Mouse (Mus musculus) embryo, embryonic 10 days (tissue): ENCODE measurements around the gene Bglap2.
"Not testable (repeated sequence)": the region's sequence is repeated elsewhere in the genome, so short reads cannot be mapped to it uniquely, and the experiment has no call there.

ENCODE experiments used
- DNase-seq: peaks from one replicate; pipeline ENCODE4 v3.0.0-alpha.2; 2015; ENCODE audit warnings: low spot score

Gene Bglap2

DNA sequence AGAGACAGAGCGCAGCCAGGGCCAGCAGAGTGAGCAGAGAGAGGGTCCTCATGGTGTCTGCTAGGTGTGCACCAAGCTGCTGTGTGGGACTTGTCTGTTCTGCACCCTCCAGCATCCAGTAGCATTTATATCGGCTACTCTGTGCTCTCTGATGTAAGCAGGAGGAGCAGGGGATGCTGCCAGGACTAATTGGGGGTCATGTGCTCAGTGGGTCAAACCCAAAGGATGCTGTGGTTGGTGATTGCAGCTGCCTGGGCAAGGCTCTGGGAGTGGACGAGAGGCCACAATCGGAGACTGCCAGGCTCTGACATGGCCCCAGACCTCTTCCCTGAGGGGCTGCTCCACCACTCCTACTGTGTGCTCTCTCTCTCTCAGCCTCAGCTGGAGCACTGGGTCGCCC lies at the start of gene Bglap2:
Gene Bglap2 (minus strand): TSS at position 101 of the 400 bp plus-strand sequence.
- not testable (repeated sequence) for DNase-seq

DNA sequence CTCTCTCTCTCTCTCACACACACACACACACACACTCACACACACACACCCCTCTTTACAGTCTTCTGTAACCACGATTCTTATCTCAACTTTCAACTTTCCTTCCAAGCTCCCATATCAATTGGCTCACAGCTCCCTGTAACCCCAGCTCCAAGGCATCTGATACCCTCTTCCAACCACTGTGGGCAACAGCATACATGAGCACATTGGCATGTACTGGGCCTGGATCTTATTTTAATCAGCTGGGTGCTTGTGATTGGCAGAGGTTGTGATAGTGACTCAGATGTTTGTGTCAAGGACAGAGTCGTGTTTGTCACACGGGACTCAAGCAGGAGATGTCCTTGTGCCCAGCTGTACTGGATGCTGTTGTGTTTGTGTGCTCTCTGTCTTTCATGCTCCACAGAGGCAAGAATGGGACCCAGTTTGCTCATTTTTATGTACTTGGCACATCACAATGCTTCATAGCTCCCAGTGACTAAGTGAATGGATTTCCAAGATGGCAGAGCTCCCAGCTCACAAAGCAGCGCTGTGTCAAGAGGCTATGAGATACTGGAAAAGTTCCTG lies 48.9 kb upstream of the Bglap2 start:
- no peak for DNase-seq

DNA sequence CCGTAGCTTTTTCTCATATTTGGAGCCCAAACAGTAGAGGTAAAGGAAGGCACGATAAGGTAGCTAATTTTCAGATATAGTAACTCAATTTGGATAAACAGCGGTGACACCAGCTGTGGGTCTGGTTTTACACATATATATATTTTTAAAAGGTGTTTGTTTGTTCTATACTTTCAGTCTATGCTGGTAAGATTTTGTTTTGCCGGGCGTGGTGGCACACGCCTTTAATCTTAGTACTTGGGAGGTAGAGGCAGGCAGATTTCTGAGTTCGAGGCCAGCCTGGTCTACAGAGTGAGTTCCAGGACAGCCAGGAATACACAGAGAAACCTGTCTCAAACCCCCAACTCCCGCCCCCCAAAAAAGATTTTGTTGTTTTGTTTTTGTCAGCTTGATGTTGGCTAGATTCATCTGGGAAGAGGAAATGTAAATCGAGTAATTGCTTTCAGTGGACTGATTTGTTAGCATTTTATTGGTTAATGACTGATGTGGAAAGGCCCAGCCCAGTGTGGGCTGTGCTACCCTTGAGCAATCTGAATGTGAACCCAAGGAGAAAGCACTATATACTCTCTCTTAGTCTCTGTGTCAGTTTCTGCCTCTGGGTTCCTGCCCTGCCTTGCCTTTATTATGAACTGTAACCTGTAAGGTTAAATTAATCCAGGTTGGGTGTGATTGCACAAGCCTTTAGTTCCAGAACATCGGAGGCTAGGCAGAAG lies 47.4 kb upstream of the Bglap2 start:
- no peak for DNase-seq

DNA sequence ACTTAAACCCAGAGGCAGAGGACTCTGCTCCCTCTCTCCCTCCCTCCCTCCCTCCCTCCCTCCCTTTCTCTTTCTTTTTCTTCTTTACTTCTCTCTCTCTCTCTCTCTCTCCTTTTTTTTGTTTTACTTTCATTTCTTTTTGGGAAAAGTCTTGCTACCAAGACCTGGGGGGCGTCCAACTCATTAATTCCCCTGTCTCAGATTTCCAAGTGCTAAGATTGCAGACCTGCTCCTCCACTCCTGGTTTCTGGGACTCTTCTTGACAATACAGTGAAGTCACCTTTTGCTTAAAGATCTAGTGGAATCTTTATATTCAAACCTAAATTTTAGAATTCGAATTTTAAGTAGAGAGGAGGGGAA lies 46.8 kb upstream of the Bglap2 start:
- DNase-seq, result no peak

DNA sequence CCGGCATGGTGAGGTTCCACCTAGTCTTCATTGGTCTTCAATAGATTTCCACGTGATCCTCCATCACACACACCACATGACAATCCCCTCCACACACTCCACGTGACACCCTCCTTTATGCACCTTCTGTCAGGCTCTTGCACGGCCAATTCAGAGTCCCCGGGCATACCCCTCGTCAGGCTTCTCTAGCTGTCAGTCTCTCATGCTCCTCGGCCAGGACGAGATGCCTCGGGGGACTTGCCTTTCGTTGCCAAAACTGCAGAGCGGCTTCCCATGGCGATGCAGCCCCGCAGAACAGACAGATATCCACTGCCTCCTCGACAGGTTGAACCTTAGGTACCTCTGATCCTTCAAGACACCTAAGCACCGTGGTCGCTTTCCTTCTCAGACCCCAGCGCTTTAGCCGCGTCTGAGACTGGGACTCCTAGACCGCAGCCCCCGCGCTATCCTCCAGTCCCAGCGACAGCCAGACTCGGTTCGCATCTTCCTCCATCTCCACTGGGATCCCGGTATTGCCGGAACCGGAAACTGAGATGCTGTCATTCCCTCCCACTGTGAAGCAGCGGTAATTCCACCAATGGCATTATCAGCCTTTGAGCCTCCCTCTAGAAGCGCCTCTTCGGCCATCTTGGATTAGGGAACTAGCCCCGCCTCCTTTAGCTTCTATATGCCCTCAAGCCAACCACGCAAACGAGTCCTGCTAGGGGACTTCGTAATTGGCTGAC lies 46.3 kb upstream of the Bglap2 start, which contains the start of gene Slc25a44:
Gene Slc25a44 (minus strand): TSS at position 535 of the 725 bp plus-strand sequence.
- peak; percentile 99 for DNase-seq

DNA sequence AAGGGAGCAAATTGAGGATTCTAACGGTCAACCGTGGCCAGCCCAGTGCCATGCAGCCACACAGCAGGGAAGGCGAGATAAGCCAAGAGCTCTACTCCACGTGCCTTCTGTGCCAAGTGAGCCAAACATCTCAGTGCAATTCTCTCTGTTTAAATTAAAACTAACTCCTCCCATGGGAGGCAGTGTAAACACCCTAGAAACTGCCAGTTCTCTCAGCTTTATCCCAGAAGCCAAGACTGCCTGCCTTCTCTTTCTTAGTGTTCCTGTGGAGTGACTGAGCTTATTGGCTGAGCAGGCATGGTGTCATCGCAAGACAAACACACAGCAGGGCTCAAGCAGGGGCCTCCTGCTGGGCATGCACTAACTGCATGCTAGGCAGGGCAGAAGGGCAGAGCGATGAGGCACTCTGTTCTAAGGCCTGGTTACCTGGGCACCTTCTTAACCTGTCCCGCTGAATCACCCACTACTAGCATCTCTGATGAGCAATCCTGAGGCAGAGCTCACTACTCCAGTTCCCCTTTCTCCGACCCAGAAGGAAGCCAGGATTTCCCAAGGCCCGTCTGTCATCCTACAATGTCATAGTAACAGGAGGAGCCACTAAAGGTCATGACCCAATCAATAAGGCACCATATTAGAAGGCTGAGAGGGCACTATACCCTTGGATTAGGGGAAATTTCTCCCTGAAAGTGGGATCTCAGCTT lies 43.7 kb upstream of the Bglap2 start:
- DNase-seq, result peak; percentile 12

DNA sequence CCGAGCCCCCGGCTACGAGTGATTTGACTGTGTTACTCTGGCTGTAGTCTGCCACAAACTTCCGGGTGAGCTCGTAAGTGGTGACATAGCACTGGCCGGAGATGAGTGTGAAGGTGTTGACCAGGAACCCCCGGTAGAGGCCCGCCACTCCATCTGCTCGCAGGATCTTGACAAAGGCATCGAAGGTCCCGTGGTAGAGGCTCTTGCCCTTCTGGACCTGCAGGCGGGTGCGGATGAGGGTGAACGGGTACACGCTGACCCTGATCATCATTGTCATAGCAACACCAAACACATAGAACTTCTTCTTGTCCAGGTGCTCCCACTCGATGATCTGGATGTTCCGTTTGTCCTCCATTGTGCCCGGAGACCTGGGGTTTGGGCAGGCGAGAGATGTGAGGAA lies 42.3 kb upstream of the Bglap2 start:
- DNase-seq, result no peak

DNA sequence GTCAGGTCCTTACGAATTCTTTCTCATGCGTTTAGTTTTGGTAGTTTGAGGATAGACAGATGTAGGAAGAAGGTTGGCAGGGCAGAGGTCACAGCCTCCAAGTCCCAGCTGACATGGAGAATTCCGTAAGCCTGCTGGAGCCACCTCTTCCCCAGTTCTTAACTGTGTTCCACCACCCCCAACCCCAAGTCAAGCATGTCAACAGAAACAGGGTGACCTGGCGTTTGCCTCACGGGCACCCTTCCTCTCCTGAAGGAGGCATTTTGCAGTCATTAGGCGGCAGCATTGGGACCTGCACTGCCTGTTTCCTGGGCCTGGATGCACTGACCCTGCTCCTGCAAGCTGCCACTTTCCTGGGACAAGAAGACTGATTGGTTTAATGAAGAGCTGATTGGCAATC lies 39.5 kb upstream of the Bglap2 start:
- DNase-seq, result no peak

DNA sequence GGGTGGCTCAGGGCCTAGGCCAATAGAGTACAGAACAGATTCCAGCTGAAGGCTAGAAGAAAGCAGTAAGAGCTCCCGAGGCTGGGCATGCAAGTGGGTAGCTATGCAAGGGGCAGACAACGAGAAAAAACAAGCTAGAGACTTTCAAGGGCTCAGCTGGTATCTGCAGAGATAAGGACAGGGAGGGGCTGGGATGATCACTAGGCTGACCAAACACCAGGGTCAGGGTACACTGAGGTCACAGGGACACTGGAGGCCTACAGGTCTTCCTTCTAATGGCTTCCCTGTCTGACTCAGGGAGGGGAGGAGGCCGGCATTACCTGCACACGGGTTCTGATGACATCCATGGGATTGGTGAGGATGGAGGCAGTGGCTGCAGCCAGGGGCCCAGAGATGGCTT lies 37.2 kb upstream of the Bglap2 start:
- DNase-seq, result no peak

DNA sequence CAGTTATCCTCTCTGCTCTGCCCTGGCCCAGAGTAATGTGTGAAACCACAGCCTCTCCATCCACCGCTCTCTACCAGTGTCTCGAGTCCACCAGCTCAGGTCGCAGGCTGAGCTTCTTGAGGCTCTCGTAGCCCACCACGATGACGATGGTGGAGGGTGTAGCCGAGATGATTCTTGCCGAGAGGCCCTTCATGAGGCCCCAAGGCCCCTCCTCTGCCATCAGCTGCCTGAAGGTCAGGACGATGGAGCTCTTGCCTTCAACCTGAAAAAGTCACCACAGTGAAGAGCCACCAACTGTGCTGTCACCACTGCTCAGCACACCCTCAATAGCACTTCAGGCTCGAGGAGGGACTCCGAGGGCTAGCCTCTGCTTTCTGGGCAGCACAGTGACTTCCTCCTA lies 34.1 kb upstream of the Bglap2 start:
- no peak for DNase-seq

DNA sequence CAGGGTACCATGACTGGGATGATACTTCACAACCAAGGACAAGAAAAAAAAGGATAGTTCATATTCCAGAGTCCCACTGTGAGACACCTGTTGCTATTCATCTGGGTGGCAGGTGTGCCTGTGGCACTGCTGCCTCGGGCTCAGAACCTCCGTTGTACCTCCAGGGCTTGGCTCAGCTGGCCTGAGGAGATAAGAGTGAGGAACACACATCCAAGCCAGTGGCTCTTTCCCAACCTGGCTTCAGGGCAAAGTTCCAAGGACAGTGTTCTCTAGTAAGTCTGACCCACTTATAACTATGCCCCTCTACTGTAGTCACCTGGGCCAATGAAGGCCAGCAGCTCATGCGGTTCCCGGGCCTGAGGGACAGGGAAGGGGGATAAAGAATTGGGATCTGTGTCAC lies 33.2 kb upstream of the Bglap2 start:
- DNase-seq, result no peak

DNA sequence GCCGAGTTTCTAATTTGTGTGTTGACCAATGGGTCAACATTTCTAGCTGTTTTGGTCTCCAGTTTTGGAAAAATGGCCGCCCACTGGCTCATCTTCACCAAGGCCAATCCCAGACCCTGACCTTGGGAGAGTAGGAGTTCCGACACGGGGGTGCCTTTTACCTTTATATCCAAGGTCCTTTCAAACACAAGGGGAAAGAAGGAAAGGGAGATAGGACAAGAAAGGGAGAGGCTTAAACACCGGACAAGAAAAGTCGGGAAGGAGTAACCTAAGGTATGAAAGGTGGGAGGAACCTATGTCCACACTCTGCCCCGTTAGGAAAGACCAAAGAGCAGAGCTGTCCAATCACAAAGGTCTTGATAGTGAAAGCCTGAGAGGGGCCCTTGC lies 32.1 kb upstream of the Bglap2 start:
- DNase-seq, result peak; percentile 12

DNA sequence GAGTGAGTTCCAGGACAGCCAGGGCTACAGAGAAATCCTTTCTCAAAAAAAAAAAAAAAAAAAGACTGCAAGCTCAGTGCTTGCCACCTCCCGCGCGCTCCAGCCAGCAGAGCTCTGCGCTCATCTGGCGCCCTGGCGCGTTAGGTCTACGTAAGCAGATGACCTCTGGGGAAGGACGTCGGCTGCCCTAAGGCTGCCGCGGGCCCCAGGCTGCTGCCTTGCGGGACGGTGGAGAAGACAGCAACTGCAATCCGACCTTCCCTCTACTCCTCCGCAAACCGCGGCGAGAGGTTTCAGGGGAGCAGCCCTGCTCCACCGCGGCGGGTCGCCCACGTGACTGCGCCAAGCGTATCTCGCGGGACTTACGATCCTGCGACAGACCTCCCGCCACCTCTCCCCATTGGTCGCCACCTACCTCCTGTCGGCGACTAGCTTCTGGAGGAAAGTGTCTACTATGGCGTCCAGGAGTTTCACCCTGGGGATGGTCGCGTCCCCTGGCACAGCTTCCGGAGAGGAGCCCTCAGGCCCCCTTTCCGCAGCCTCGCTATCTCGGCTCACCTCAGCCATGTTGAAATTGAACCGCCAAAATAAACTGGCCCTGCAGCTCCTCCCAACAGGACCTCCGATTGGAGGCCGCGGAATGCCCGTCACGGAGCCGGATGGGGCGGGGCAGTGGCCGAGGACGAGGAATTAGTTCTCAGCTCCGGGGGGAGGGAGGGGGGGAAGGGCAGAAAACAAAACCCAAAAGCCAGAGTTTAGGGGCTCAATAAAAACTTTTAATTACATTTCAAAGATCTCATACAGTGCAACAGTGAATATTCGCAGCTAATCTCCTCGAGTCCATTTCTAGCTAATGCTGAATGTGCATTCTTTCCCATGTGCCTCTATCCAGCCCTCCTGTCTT lies 31.5 kb upstream of the Bglap2 start, which contains the start of gene Pmf1:
Gene Pmf1 (minus strand): TSS at position 591 of the 904 bp plus-strand sequence.
- peak; percentile 96 for DNase-seq

DNA sequence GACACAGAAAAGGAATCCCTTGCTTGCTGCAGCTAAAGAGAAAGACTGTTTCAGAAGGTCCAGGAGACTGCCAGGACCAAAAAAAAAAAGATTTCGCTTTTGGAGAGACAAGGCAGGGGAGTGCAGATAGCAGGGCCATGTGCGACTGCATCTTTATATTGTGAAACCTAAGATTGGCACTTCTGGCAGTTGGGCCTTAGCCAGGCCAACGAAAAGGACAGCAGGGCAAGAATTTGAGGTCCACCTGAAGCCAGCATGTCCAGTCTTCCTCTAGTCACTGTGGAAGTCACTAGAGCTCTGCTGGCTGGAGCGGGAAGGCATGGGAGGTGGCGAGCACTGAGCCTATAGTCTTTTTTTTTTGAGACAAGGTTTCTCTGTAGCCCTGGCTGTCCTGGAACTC lies 30.5 kb upstream of the Bglap2 start:
- no peak for DNase-seq

DNA sequence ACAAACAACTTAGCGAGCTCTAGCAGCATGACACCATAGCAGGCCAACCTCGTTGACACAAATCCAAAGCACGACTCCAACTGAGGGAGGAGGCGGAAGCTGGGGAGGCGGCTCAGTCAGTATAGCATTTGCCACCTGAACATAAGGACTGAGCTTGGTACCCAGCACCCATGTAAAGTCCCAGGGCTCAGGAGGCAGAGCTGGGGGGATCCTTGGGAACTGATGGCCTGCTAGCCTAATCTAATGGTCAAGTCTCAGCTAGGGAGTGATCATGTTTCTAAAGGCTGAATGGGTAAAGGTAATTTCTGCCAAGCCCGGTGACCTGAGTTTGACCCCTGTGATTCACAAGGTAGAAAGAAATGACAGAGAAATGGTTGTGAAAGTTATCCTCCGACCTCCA lies 29.0 kb upstream of the Bglap2 start:
- DNase-seq, result no peak

DNA sequence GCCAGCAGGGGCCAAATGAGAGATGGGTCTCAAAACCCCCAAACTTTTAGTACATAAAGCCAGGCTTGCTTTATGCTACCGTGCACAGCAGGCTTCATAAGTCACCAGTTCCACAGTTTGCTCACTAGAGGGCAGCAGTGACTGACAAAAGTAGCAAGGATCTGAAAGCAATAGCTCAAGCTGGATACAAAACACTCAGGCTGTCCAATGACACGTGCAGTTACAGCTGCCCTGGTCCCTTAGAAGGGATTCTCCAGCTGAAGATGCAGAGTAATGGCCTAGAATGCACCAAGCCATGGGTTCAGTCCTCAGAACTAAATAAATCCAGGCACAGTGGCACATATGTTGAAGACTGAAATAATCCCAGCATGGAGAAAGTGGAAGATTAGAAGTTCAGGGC lies 28.6 kb upstream of the Bglap2 start:
- DNase-seq, result peak; percentile 93

DNA sequence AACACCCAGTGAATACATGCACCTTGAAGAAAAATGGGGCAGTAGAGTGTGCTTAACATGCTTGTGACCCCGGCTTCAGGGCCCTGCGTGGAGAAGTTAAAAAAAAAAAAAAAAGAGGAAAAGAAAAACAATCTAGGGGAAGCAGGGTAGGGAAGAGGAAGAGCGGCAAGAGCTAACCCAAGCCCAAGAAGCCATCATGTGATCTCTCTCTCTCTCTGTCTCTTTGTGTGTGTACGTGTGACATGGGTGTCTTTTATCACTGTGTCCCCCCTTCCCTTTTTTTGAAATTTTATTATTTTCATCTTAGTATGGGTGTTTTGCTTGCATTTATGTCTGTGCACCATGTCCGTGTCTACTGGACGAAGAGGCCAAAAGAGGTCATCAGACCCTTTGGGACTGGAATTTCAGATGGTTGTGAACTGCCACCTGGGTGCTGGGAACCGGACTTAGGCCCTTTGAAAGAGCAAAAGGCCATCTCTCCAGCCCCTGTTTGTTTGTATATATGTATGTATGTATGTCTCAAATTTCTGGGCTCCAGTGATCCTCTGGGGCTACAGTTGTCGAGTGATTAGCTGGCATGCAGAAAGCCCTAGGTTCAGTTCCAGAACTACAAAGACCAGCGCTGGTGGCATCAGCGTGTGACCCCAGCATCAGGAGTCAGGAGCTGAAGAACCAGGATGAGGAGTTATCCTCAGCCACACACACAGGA lies 25.2 kb upstream of the Bglap2 start:
- no peak for DNase-seq

DNA sequence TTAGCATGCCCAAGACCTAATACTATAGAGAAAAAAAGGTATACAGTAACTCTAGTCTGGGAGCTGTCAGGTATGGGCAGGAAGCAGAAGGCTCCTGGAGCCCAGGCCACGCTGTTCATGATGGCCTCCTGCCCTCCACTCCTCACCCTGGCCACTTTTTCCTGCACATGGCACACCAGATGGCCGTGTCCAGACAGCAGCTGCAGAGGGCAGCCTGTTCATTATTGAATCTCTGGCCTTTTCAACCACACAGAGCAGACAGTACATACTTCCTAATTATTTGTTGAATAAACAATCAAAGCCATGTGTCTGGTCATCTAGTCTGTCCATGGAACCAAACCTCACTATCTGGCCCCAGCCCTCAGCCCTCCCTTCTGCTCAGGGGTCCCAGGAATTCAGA lies 20.2 kb upstream of the Bglap2 start:
- no peak for DNase-seq

DNA sequence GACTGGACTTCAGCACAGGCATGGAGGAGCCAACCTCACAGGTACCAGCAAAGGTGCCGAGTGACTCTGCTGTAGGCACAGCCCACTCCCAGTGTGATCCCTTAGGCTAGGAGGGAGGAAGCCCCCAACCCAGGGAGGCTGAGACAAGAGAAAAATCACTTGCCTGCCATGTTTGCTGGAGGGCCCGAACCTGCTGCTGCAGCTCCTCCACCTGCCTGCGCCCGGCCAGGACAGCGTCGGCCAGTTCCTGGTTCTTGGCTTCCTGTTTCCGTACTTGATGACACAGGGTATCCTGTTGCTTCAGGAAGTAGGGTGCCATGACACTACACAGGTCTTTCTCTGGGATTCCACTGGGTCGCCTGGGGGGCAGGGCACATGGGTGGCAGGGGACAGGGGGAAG lies 17.2 kb upstream of the Bglap2 start:
- DNase-seq, result no peak

DNA sequence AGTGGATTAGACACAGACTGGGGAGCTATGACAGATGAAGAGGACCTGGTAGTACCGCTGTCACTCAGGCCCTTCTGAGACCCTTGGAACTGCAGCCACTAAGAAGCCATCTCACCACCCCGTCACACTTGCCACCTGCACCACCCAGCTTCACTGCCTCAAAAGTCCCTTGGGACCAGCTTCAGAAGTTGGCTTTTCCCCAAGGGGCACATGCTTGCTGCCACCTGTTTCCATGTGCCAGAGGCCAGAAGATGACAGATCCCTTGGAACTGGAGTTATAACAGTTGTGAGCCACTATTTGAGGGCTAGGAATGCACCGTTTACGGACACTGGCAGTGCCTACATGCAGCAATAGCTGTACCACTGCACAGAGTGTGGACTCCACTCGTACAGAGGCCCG lies 16.8 kb upstream of the Bglap2 start:
- no peak for DNase-seq

DNA sequence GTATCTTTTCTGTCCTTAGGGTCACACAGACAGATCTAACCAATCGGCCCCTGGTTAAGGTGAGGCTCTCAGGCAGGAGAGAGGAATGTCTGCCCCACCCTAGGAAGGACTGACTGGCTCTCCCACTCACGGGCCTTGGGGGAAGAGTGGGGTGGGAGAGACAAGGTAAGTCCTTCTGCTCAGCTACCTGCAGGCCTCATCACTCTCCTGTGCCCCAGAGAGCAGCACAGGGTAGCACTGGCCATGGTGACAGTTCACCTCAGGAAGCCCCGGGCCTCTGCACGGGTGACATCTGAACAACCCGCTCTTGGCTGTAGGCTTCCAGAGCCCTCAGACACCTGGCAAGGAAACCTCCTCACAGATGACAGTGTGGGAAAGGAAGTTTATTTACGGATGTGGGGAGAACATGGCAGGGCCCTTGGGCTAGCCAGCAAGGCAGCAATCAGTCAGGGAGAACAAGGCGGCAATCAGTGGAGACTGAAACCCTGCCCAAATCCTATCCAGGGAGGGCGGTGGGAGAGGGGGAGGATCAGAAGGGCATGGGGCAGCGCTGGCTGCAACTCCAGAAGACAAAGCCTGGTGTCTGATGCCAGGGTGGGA lies 15.4 kb upstream of the Bglap2 start:
- DNase-seq, result no peak
